8 mouse cellular contexts compared by ENCODE assay signal in the genomic region with DNA sequence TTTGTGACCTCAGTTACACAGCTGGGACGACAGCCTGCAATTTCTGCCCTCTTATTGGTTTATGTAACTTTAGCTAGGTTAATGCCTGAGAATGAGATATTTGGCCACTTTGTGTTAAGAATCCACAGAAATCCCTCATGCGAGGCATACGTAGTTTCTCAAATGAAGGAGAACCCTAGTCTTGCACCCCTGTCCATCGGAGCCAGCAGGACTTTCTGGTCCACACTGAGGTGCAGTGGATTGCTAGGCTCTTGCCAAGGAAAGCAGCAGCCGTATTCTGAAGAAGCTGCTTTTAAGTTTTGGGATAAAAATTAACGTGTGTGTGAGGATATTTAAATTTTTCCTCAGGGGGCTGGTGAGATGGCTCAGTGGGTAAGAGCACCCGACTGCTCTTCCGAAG. TPM values are rescaled to one million over a fixed set of nuclear protein-coding genes. Genes with fewer than 3 reads are reported as not detected.
DNase-seq lines count a peak whose midpoint lies in the region; ATAC-seq and TF ChIP-seq lines count a peak whose summit lies in the region.

No protein-coding gene starts in this region.

- H3K4me3 ChIP-seq in gastrocnemius, adult 2 months = peak overlapping the region; percentile 94
- H3K4me3 ChIP-seq in spleen, adult 2 months (ENCODE audit: extremely low read depth, insufficient read depth, insufficient read length) = no peak overlapping the region
- peak overlapping the region; percentile 92 for H3K4me3 ChIP-seq in limb, embryonic 13.5 days
- peak overlapping the region; percentile 85 for H3K4me3 ChIP-seq in stomach, embryonic 15.5 days (replicated peaks)

- H3K9me3 ChIP-seq in limb, embryonic 13.5 days = no peaks in the 10 kb centered on the region
- H3K9me3 ChIP-seq in stomach, embryonic 15.5 days = no peaks in the 10 kb centered on the region

- intact Hi-C loops in gastrocnemius, adult 2 months (cut with DNase I) = loop anchor here (1.0 to 10.0 kb wide), 2 partner anchors 17 to 114 kb away; a partner anchor contains a TSS

- no peaks in the 10 kb centered on the region for H3K27me3 ChIP-seq in spleen, adult 2 months (ENCODE audit: control insufficient read depth, insufficient read depth, low read length)
- H3K27me3 ChIP-seq in limb, embryonic 13.5 days = no peaks in the 10 kb centered on the region
- H3K27me3 ChIP-seq in stomach, embryonic 15.5 days (replicated peaks) = no peaks in the 10 kb centered on the region

- no peak for TF ChIP-seq POLR2A in spleen, adult 2 months (IDR thresholded peaks at IDR 0.05; ENCODE audit: low read depth, low read length)

- H3K27ac ChIP-seq in gastrocnemius, adult 2 months = peak overlapping the region; percentile 89
- H3K27ac ChIP-seq in spleen, adult 2 months (ENCODE audit: insufficient read depth, low read length) = peak overlapping the region; percentile 16; the same call in 1 of the 2 replicates
- H3K27ac ChIP-seq in limb, embryonic 13.5 days = no peak overlapping the region
- H3K27ac ChIP-seq in stomach, embryonic 15.5 days = peak overlapping the region; percentile 94; the same call in 1 of the 2 replicates

- no peak for TF ChIP-seq CTCF in gastrocnemius, adult 2 months (IDR thresholded peaks at IDR 0.05)
- TF ChIP-seq CTCF in spleen, adult 2 months (IDR thresholded peaks at IDR 0.05; ENCODE audit: extremely low read depth, insufficient read depth, insufficient read length, insufficient replicate concordance) = no peak

- no peak for DNase-seq in gastrocnemius, adult 2 months
- no peak for DNase-seq in gastrocnemius, postnatal 25 days
- no peak for DNase-seq in spleen, adult 2 months (ENCODE audit: low read depth in 1 of 2, low spot score in 2 of 2)
- DNase-seq in spleen, adult 18-20 months = no peak
- no peak for DNase-seq in cerebellum, postnatal 4 days (ENCODE audit: low spot score in 2 of 2)
- DNase-seq in embryo, embryonic 9.5 days (ENCODE audit: extremely low spot score) = no peak

- H3K9ac ChIP-seq in limb, embryonic 13.5 days = no peak overlapping the region; the same call in 1 of the 2 replicates
- H3K9ac ChIP-seq in stomach, embryonic 15.5 days = no peak overlapping the region

- ATAC-seq in limb, embryonic 13.5 days (ENCODE audit: low FRiP score, low read depth) = no peak
- ATAC-seq in stomach, embryonic 15.5 days (ENCODE audit: insufficient read depth, low FRiP score, low read depth) = no peak

- peaks cover 9% of the 10 kb centered on the region; the same call in 1 of the 2 replicates for H3K4me1 ChIP-seq in spleen, adult 2 months (ENCODE audit: control insufficient read depth, insufficient read depth, insufficient read length)
- peaks cover 27% of the 10 kb centered on the region for H3K4me1 ChIP-seq in limb, embryonic 13.5 days
- peaks cover 21% of the 10 kb centered on the region for H3K4me1 ChIP-seq in stomach, embryonic 15.5 days

- peak overlapping the region; percentile 97 for H3K4me2 ChIP-seq in limb, embryonic 13.5 days (replicated peaks)
- peak overlapping the region; percentile 93 for H3K4me2 ChIP-seq in stomach, embryonic 15.5 days

- peaks cover 1% of the 10 kb centered on the region; the same call in 1 of the 2 replicates for H3K36me3 ChIP-seq in spleen, adult 2 months (ENCODE audit: control insufficient read depth, insufficient read depth, low read length)
- peaks cover 30% of the 10 kb centered on the region for H3K36me3 ChIP-seq in limb, embryonic 13.5 days
- peaks cover 7% of the 10 kb centered on the region for H3K36me3 ChIP-seq in stomach, embryonic 15.5 days

- 50% methylated on average over 8 of the region's 8 CpGs for WGBS in spleen, adult 2 months
- 55% methylated on average over 8 of the region's 8 CpGs for WGBS in limb, embryonic 13.5 days
- WGBS in stomach, embryonic 15.5 days = 52% methylated on average over 8 of the region's 8 CpGs

RNA-seq across cellular contexts. Expression of a gene that starts 0.5 kb away (rescaled TPM):
- total RNA-seq in gastrocnemius, adult 2 months (2021) = 10 to 100 TPM; 74.0 to 89.8 TPM
- 10 to 100 TPM; 68.4 to 70.9 TPM for total RNA-seq in gastrocnemius, postnatal 25 days (2021)
- 88.7 and 144 TPM in 2 replicates for polyA plus RNA-seq in spleen, adult 2 months (2012; rRNA removed)
- polyA plus RNA-seq in limb, embryonic 13.5 days (2015; fragmentation: Nextera tagmentation; extraction: Ambion mirVana) = 140 and 144 TPM in 2 replicates
- 138 and 157 TPM in 2 replicates for polyA plus RNA-seq in stomach, embryonic 15.5 days (2015; fragmentation: Nextera tagmentation; extraction: Ambion mirVana)

RNA-seq across cellular contexts. Expression of a gene that starts 8.9 kb away (rescaled TPM):
- total RNA-seq in gastrocnemius, adult 2 months (2021) = 10 to 100 TPM; 26.4 to 31.3 TPM
- 10 to 100 TPM; 37.5 to 37.6 TPM for total RNA-seq in gastrocnemius, postnatal 25 days (2021)
- 73.6 and 118 TPM in 2 replicates for polyA plus RNA-seq in spleen, adult 2 months (2012; rRNA removed)
- 76.6 and 92.7 TPM in 2 replicates for polyA plus RNA-seq in limb, embryonic 13.5 days (2015; fragmentation: Nextera tagmentation; extraction: Ambion mirVana)
- polyA plus RNA-seq in stomach, embryonic 15.5 days (2015; fragmentation: Nextera tagmentation; extraction: Ambion mirVana) = 110 and 121 TPM in 2 replicates

RNA-seq across cellular contexts. Expression of a gene that starts 16.6 kb away (rescaled TPM):
- 100 to 1,000 TPM; 116 to 122 TPM for total RNA-seq in gastrocnemius, adult 2 months (2021)
- 100 to 1,000 TPM in 1 of 2 experiments, 10 to 100 TPM in 1; 100.0 to 103 TPM for total RNA-seq in gastrocnemius, postnatal 25 days (2021)
- polyA plus RNA-seq in spleen, adult 2 months (2012; rRNA removed) = 98.5 and 132 TPM in 2 replicates
- polyA plus RNA-seq in limb, embryonic 13.5 days (2015; fragmentation: Nextera tagmentation; extraction: Ambion mirVana) = 4.3 and 5.7 TPM in 2 replicates
- 13.7 and 16.0 TPM in 2 replicates for polyA plus RNA-seq in stomach, embryonic 15.5 days (2015; fragmentation: Nextera tagmentation; extraction: Ambion mirVana)

RNA-seq across cellular contexts. Expression of a gene that starts 18.3 kb away (rescaled TPM):
- 10 to 100 TPM; 26.4 to 27.0 TPM for total RNA-seq in gastrocnemius, adult 2 months (2021)
- 10 to 100 TPM; 20.4 to 26.6 TPM for total RNA-seq in gastrocnemius, postnatal 25 days (2021)
- polyA plus RNA-seq in spleen, adult 2 months (2012; rRNA removed) = 56.2 and 57.9 TPM in 2 replicates
- polyA plus RNA-seq in limb, embryonic 13.5 days (2015; fragmentation: Nextera tagmentation; extraction: Ambion mirVana) = 211 and 231 TPM in 2 replicates
- polyA plus RNA-seq in stomach, embryonic 15.5 days (2015; fragmentation: Nextera tagmentation; extraction: Ambion mirVana) = 166 and 167 TPM in 2 replicates

RNA-seq across cellular contexts. Expression of a gene that starts 27.9 kb away (rescaled TPM):
- total RNA-seq in gastrocnemius, adult 2 months (2021) = 10 to 100 TPM; 39.0 to 52.7 TPM
- 10 to 100 TPM; 45.1 to 47.7 TPM for total RNA-seq in gastrocnemius, postnatal 25 days (2021)
- 23.3 and 31.4 TPM in 2 replicates for polyA plus RNA-seq in spleen, adult 2 months (2012; rRNA removed)
- 213 and 220 TPM in 2 replicates for polyA plus RNA-seq in limb, embryonic 13.5 days (2015; fragmentation: Nextera tagmentation; extraction: Ambion mirVana)
- 195 and 219 TPM in 2 replicates for polyA plus RNA-seq in stomach, embryonic 15.5 days (2015; fragmentation: Nextera tagmentation; extraction: Ambion mirVana)
